Mouse (Mus musculus) thymus, adult 2 months (tissue): ENCODE results near the gene Tyw5.

ENCODE experiments used
- CTCF ChIP-seq: fragments of 200-500 bp; IDR thresholded peaks from 2 replicates; pipeline ENCODE4 v1.5.1; 2012; ENCODE audit warnings: mild to moderate bottlenecking, control low read depth, low read length, moderate library complexity, borderline replicate concordance; ENCODE audit not compliant: control insufficient read depth, poor library complexity, insufficient read depth; ENCODE audit errors: extremely low read depth
- POLR2A ChIP-seq: fragments of 200-500 bp; IDR thresholded peaks from 2 replicates; pipeline ENCODE4 v1.6.1; 2012; ENCODE audit warnings: mild to moderate bottlenecking, low read length, control low read depth, moderate library complexity; ENCODE audit not compliant: control insufficient read depth, poor library complexity, insufficient read depth; ENCODE audit errors: extremely low read depth

GRCm38 (mm10) chr1:57387876-57388275 is 19.0 kb downstream of the Tyw5 start:
- TF ChIP-seq POLR2A (no peak), CTCF (no peak)
